Mouse (Mus musculus): ENCODE measurements around the gene Gtsf1. TPM values are rescaled to one million over a fixed set of nuclear protein-coding genes. Genes with fewer than 3 reads are reported as not detected.

The Gtsf1 gene
- polyA plus RNA-seq, 1 experiment from 2014 or later, result not detected

DNA sequence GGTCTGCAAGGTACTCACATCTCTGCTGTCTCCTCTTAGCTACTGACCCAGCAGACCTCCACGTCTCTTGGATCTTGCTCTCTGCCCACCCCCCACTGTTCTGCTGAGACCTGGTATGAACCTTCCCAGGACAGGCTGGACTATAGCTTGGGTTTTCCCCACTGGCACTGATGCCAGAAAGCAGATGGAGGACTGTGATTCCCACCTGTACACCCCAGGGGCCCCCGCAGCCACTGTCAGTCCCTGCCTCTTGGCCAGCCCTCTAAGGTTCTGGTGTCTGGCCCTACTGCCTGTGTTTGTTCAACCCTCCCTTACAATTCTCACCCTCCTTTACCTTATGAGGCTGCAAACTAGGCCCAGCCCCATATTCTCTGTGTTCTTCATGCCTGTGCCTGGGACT, 75.6 kb downstream of the Gtsf1 start:
- H3K27me3 ChIP-seq (ENCODE audit: control insufficient read depth, insufficient read depth, low read length), result no peaks in the 10 kb centered on the region
- H3K4me2 ChIP-seq (ENCODE audit: low read depth, low read length), result no peak overlapping the region
- peaks cover 7% of the 10 kb centered on the region; the same call in 1 of the 2 replicates for H3K4me1 ChIP-seq (ENCODE audit: control insufficient read depth, insufficient read depth, low read length)
- H3K36me3 ChIP-seq (ENCODE audit: control insufficient read depth, insufficient read depth, low read length), result 0 out of 2 replicates have a peak, but pooled peaks cover 1% of the 10 kb centered on the region
- H3K9me3 ChIP-seq (replicated peaks; ENCODE audit: control insufficient read depth, low read length), result no peaks in the 10 kb centered on the region
- WGBS, result 86% methylated on average over 2 of the region's 2 CpGs
- no peak overlapping the region for H3K27ac ChIP-seq (ENCODE audit: low read length)
- no peak for ATAC-seq (ENCODE audit: insufficient read depth, low FRiP score)
- no peak overlapping the region for H3K4me3 ChIP-seq (replicated peaks; ENCODE audit: low read length)
- H3K9ac ChIP-seq (ENCODE audit: low read length), result no peak overlapping the region

- Histone ChIP-seq H3K27ac (ENCODE audit: low read length) (no peak overlapping the region), H3K4me2 (ENCODE audit: low read depth, low read length) (no peak overlapping the region), H3K9ac (ENCODE audit: low read length) (no peak overlapping the region), H3K9me3 (replicated peaks; ENCODE audit: control insufficient read depth, low read length) (no peaks in the 10 kb centered on the region), H3K4me1 (ENCODE audit: control insufficient read depth, insufficient read depth, low read length) (no peaks in the 10 kb centered on the region), H3K36me3 (ENCODE audit: control insufficient read depth, insufficient read depth, low read length) (peaks cover 8% of the 10 kb centered on the region), H3K27me3 (ENCODE audit: control insufficient read depth, insufficient read depth, low read length) (no peaks in the 10 kb centered on the region), H3K4me3 (replicated peaks; ENCODE audit: low read length) (no peak overlapping the region)
- 89% methylated on average over 11 of the region's 11 CpGs for WGBS
- no peak for ATAC-seq (ENCODE audit: insufficient read depth, low FRiP score)
Measured at GRCm38 (mm10) chr15:103353511-103354256, 76.6 kb downstream of the Gtsf1 start.

GRCm38 (mm10) chr15:103352856-103353255, 77.4 kb downstream of the Gtsf1 start:
- 37% methylated on average over 4 of the region's 4 CpGs for WGBS
- H3K36me3 ChIP-seq (ENCODE audit: control insufficient read depth, insufficient read depth, low read length), result peaks cover 9% of the 10 kb centered on the region
- no peak for ATAC-seq (ENCODE audit: insufficient read depth, low FRiP score)
- H3K4me1 ChIP-seq (ENCODE audit: control insufficient read depth, insufficient read depth, low read length), result no peaks in the 10 kb centered on the region
- H3K4me2 ChIP-seq (ENCODE audit: low read depth, low read length), result no peak overlapping the region
- H3K4me3 ChIP-seq (replicated peaks; ENCODE audit: low read length), result no peak overlapping the region
- H3K27me3 ChIP-seq (ENCODE audit: control insufficient read depth, insufficient read depth, low read length), result no peaks in the 10 kb centered on the region
- H3K9me3 ChIP-seq (replicated peaks; ENCODE audit: control insufficient read depth, low read length), result no peaks in the 10 kb centered on the region
- H3K27ac ChIP-seq (ENCODE audit: low read length), result no peak overlapping the region
- H3K9ac ChIP-seq (ENCODE audit: low read length), result no peak overlapping the region

Other genes with a start within 250 kb of the Gtsf1 start
- gene Cbx5, start 190.7 kb downstream of the Gtsf1 start, polyA plus RNA-seq (2015; fragmentation: Nextera tagmentation; extraction: Ambion mirVana), result 88.3 and 91.8 TPM in 2 replicates
- 525 and 529 TPM in 2 replicates for gene Hnrnpa1, start 190.0 kb downstream of the Gtsf1 start, polyA plus RNA-seq (2015; fragmentation: Nextera tagmentation; extraction: Ambion mirVana)
- 8.7 and 11.1 TPM in 2 replicates for gene Nfe2, start 172.1 kb downstream of the Gtsf1 start, polyA plus RNA-seq (2015; fragmentation: Nextera tagmentation; extraction: Ambion mirVana)
- 265 and 272 TPM in 2 replicates for gene Copz1, start 157.8 kb downstream of the Gtsf1 start, polyA plus RNA-seq (2015; fragmentation: Nextera tagmentation; extraction: Ambion mirVana)
- 0.15 and 0.59 TPM in 2 replicates for gene Gpr84, start 119.9 kb downstream of the Gtsf1 start, polyA plus RNA-seq (2015; fragmentation: Nextera tagmentation; extraction: Ambion mirVana)
- gene Zfp385a, start 90.4 kb downstream of the Gtsf1 start, polyA plus RNA-seq (2015; fragmentation: Nextera tagmentation; extraction: Ambion mirVana), result 6.9 and 7.0 TPM in 2 replicates
- gene Itga5, start 63.7 kb downstream of the Gtsf1 start, polyA plus RNA-seq (2015; fragmentation: Nextera tagmentation; extraction: Ambion mirVana), result 58.9 and 59.0 TPM in 2 replicates
- gene Gtsf2, start 18.0 kb upstream of the Gtsf1 start, polyA plus RNA-seq (2015; fragmentation: Nextera tagmentation; extraction: Ambion mirVana), result not detected in 2 replicates
- gene Nckap1l, start 23.3 kb upstream of the Gtsf1 start, polyA plus RNA-seq (2015; fragmentation: Nextera tagmentation; extraction: Ambion mirVana), result 4.5 and 4.6 TPM in 2 replicates
- 10.7 and 10.8 TPM in 2 replicates for gene Pde1b, start 72.6 kb upstream of the Gtsf1 start, polyA plus RNA-seq (2015; fragmentation: Nextera tagmentation; extraction: Ambion mirVana)
- 11.2 and 14.0 TPM in 2 replicates for gene Ppp1r1a, start 107.5 kb upstream of the Gtsf1 start, polyA plus RNA-seq (2015; fragmentation: Nextera tagmentation; extraction: Ambion mirVana)
- not detected in 2 replicates for gene Glycam1, start 134.6 kb upstream of the Gtsf1 start, polyA plus RNA-seq (2015; fragmentation: Nextera tagmentation; extraction: Ambion mirVana)

Data from stomach, embryonic 16.5 days (tissue).